Mouse (Mus musculus) adrenal gland, adult 2 months (tissue): ENCODE data around the gene Duox1. TPM values are rescaled to one million over a fixed set of nuclear protein-coding genes. Genes with fewer than 3 reads are reported as not detected.
A peak's percentile ranks its signal among the peaks of the same experiment; 100 is the strongest.

ENCODE experiments used
- DNase-seq: peaks from one replicate; pipeline ENCODE4 v3.0.0; 2021
- long read RNA-seq: library from polyadenylated mRNA; stranded (forward); transcript quantifications from one replicate; pipeline ENCODE4 v2.0.0, GENCODE M21; 2021
- polyA plus RNA-seq: library from polyadenylated mRNA; depleted of rRNA; stranded (reverse); fragments of >200 nt; gene quantifications from 2 replicates; pipeline ENCODE4 v1.2.3, GENCODE M21; 2012; rRNA removed
- total RNA-seq, 2 experiments: library from RNA; stranded (reverse); gene quantifications; 2 replicates each; pipeline ENCODE4 v1.2.3; 2021

Duox1 gene
- total RNA-seq (not detected), polyA plus RNA-seq (0.07 and 0.17 TPM in 2 replicates)
- long read RNA-seq: 0 reads

GRCm38 (mm10) chr2:122315372-122315771, at the start of gene Duox1:
TSS of gene Duox1 (plus strand) at chr2:122315672.
- DNase-seq: no peak

DNA sequence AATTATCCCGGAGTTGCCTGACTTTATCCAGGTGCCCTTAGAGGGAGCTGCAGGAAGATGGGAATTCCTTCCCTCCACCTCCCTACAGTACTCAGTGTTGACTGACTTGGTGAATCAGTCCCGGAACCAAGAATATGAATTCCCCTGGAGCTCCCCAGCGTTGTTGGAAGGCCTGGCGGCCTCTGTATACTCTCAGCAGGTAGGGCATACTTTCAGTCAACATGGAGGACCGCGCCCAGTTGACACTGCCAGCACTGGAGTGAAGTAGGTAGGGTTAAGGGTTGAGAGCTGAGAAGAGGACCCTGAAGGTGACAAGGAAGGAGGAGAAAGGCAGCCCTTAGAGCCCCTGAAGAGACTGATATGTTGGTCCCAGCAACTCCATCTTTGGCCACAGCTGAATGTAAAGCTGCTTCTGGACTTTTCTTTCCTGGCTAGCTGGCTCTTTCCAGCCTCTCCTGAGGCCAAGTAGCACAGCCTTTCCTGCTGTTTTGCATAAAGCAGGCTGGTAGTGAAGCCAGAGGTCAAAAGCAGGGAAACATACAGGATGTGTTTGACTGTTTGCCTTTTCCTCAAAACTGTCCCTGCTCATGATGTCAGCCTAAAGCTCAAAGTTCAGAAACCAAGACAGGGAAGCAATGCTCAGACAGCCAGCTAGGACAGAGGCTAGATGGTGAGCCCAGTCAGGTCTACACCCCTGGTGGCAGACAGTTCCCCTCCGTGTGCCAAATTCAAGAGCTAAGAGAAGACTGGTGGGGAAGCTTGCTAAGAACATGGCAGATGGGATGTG, 48.9 kb upstream of the Duox1 start:
- DNase-seq: no peak

DNA sequence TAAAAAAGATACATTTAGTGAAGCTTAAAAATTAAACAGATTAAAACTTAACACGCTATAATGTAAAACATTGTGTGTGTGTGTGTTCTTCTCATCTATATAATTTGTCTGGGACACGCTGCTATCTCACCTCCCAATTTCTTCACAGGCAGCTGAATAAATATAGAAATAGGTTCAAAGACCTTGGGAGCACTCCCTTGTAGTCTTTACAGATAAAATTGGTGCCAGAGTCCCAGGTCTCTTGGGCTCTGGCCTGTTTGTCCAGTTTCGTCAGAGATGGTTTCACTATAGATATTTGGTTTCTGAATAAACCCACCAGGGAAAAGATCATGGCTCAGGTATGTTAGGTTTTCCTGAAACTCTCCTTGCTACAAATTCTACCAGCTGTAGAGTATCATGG, 36.7 kb upstream of the Duox1 start:
- DNase-seq: no peak

GRCm38 (mm10) chr2:122284091-122284490, 31.4 kb upstream of the Duox1 start:
- no peak for DNase-seq

- no peak for DNase-seq
These were observed 29.3 kb upstream of the Duox1 start for GRCm38 (mm10) chr2:122286137-122286536.

DNA sequence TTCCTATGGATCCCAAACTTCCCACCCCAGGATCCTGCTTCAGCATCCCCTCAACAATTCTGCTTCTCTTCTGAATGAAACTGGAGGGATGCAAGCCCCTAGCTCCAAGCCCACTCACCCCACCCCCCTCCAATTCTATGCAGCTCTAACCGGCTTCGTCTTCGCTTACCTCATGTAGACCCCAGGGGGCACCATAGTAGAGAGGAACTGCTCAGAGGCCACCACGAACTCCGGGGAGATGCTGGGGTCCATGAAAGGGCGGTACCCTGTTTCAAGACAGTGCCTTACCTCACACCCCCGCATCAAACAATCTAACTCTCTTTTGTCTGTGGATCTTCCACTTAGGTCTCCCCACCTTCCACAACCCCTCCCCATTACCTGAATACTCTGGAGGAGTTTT, 20.6 kb upstream of the Duox1 start:
- DNase-seq: no peak

DNA sequence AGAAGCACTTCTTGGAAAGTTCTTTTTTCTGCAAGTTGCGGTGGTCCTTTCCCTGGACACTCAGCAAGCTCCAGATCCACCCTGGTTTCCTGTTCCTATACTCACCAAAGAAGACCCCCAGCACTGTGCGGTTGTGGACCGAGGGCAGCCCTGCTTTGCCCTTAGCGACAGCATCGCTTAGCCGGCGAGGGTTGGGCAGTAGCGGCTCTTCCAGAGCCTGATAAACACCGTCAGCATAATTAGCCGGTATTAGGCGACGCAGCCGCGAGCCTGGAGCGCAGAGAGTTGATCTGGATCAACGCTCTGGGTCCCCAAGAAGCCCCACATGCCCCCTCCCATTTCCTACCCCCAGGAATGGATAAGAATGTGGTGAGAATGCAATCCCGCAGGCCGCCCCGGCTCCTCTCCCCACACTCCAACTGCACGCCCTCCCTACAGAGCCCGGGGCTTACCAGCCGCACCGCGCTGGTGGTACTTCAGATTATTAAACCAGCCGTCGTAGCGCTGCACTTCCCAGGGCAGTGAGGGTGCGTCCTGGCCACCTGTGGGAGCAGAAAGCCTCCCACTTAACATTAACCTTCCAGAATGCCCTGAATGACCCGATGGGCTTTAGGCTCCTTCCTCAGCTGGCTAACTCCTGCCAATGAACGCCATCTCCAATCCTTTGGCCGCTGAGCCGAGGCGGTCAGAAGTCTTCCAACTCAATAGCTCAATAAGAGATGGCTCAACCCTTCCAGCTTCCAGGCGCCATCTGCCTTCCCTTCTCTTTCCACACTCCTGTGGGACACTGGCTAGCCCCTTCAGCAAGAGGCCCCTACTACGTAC, 18.0 kb upstream of the Duox1 start:
- no peak for DNase-seq

DNA sequence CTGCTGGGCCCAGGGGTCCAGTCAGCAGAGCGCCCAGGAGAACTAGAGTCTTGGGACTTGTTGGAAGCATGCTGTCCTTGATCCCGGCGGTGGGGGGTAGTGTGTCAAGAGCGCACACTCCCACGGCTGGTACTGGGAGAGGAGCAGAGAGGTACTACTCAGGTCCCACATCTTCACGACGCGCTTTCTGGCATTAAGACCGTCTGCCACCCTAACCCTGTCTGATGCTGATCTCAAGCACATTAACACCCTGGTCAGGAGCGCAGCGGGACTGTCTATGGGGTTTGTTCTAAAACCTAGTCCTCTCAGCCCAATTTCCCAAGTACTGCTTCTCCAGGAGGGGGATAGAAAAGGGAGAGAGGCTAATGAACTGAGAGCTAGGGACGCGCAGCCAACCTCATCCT, 17.4 kb upstream of the Duox1 start, which contains the start of gene Duox2:
Gene Duox2 (minus strand): TSS at position 354 of the 404 bp plus-strand sequence.
- no peak for DNase-seq

GRCm38 (mm10) chr2:122298596-122299490, 16.6 kb upstream of the Duox1 start, which contains the start of gene Duoxa2:
TSS of gene Duoxa2 (plus strand) at chr2:122298900.
- peak; percentile 17 for DNase-seq

DNA sequence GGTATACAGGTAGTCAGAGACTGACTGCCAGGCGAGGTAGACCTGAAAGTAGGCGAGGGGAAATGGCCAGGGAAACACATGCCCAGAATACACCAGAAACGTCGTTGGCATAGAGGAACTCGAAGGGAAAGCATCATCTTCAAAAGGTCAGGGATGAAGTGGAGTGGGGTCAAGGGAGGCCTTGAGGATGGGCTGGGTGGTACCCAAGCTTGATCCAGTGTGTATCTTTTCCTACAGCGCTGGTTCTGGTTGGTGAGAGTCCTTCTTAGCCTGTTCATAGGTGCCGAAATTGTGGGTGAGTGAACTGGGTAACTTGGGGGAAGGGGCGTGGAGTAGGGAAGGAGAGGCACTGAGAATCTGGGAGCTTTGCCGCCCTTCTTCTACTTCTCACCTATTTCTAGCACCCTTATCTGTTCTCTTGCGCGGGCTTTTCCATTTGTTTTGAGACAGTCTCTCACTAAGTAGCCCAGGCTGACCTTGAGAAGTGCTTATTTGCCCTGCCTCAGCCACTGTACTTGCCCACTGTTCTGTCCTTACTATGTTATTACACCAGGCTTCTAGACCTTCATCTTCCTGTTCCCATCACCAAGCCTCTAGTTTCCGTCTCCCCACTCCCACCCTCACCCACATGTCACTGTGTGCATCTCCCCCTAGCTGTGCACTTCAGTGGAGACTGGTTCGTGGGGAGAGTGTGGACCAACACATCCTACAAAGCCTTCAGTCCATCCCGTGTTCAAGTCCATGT, 15.4 kb upstream of the Duox1 start:
- no peak for DNase-seq

DNA sequence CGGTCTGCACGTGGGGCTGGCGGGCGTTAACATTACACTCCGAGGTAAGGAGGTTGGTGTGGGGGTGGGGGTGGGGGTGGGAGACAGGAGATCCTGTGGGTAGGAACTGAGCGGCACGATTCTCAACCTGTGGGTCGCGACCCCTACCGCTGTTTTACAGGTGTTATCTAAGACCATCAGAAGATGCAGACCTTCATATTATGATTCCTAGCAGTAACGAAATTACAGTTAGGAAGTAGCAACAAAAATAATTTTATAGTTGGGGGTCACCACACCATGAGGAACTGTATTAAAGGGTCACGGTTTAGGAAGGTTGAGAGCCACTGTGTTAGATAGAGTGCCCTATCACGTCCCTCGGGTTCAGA, 14.8 kb upstream of the Duox1 start:
- no peak for DNase-seq

DNA sequence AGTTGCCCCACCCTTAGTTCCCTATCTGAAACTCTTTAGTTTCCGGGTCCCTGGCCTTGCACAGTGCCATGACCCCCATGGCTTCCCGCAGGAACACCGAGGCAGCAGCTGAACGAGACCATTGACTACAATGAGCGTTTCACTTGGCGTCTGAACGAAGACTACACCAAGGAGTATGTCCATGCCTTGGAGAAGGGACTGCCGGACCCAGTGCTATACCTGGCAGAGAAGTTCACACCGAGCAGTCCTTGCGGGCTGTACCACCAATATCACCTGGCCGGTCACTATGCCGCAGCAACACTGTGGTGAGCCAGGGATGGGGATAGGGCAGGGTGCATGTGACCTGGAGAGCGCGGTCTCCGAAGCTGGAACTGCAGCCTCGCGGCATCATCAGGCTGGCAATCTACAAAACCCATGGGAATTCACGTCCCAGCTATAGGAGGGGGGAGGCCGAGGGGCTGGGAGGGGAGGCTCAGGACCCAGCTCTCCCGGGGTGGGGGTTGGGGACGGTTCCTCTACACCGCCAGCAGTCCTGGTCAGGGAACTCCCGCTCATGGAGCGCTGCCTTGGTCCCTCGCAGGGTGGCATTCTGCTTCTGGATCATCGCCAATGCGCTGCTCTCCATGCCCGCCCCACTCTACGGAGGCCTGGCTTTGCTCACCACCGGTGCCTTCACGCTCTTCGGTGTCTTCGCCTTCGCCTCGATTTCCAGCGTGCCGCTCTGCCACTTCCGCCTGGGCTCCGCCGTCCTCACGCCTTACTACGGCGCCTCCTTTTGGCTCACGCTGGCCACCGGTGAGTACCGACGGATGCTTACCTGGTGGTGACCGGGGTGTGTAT, 14.2 kb upstream of the Duox1 start:
- peak; percentile 56 for DNase-seq

DNA sequence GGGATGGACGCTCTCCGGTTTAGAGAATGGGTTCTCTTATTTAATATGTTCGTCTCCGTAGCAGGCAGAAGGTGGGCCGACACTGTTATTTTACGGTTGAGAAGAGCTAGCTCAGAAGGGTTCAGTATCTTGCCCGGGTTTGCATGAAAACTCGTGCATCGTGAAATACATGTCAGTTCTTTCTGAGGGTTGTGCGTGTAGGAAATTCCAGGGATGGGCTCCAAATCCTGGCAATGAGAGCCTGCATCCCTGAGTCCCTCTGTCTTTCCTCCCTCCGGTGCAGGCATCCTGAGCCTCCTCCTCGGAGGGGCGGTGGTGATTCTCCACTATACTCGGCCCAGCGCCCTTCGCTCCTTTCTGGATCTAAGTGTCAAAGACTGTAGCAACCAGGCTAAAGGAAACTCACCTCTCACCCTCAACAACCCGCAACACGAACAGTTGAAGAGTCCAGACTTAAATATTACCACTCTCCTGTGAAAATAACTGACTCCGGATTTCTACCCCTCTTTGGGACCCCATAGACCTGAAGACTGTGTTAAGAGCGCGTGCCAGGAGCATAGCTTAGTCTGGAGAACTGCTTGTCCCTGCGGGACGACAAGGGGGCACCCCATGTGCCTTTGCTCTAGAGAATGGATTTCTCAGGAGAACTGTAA, 13.4 kb upstream of the Duox1 start:
- DNase-seq: no peak

DNA sequence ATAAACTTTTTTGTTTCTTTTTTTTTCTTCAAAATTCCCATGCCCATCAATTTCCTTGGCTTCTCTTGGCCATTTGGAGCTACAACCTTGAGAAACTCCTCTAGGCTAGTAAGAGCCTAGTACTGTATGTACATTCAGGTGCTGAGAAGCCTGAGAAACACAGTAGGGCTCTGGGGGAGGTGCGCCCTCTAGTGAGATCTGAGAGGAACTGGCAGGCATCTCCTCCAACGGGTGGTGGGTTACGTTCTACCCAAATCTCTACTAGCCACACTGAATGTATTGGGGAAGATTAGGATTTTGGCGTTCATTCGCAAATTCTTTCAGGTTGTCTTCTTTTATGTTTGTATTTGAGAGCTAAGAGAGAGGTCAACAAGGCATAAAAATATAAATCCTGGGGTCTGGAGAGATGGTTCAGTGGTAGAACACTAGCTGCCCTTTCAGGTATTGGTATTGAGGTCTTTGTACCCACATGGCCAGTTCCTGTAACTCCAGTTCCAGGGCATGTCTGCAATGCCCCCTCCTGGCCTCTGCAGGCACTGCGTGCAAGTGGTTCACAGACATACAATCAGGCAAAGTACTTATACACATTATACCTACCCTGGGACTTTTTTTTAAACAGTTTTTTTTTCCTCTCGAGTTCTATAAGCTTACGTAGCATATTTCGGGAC, 12.8 kb upstream of the Duox1 start:
- DNase-seq: peak; percentile 61

GRCm38 (mm10) chr2:122304544-122304943, 10.9 kb upstream of the Duox1 start:
- DNase-seq: no peak

DNA sequence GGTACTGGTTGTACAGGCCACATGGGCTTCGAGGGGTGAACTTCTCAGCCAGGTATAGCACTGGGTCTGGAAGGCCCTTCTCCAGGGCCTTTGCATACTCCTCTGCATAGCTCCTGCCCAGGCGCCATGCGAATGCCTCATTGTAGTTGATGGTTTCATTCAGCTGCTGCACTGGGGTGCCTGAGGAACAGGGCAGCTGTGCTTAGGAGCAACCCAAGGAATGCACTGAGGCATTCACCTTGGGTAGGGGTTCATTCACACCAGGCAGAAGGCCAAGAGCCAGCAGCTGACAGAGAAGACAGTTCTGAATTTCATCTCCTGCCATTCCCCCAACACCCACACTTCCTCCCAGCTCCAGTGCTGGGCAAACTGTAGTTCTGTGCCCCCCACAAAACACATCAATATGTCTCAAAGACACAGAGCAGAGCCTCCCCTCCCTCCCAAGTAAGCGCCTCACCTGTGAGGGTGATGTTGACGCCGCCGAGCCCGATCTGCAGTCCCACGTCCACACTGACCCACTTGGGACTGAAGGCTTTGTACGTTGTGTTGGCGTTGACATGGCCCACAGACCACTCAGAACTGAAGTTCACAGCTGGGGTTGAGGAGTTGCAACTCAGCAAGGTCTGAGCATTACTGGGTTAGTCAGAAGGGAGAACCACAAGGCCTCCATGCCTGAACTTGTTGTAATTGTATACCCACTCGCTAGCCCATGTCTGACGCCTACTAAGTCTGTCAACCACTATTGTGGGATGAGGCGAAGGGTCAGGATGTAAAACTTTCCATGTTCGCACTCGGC, 10.2 kb upstream of the Duox1 start:
- no peak for DNase-seq

DNA sequence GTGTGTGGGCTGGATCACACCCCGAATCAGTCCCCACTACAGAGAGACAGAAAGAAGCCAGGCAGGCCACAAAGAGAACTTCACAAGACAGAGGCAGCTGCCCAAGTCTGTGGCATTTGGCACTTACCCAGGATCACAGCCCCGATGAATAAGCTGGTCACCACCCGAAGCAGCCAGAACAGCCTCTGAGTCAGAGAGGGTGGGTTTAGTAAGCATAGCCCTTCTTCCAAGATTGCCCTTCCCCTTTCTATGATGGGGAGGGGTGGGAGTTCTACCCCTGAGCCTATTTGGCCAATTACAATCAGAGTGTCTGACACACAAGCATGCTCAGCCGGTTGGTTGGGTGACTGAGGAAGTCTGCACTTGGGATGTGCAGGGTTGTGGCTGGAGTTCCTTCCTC, 9.3 kb upstream of the Duox1 start:
- peak; percentile 79 for DNase-seq

- no peak for DNase-seq
These were observed 5.8 kb upstream of the Duox1 start for GRCm38 (mm10) chr2:122309647-122310046.
